Mouse (Mus musculus): ENCODE measurements around the gene Nol10. TPM values are rescaled to one million over a fixed set of nuclear protein-coding genes. Genes with fewer than 3 reads are reported as not detected.
A peak's percentile ranks its signal among the peaks of the same experiment; 100 is the strongest.

The Nol10 gene
- polyA plus RNA-seq (2014; fragmentation: Nextera tagmentation; extraction: Ambion mirVana) = 28.1 and 31.2 TPM in 2 replicates

GRCm38 (mm10) chr12:17348048-17349036 lies at the start of gene Nol10:
Gene Nol10, plus strand, starts transcription at chr12:17348458.
- Histone ChIP-seq H3K27ac (ENCODE audit: low read depth, low read length) (no peak within 1 kb of the TSS), H3K4me1 (replicated peaks; ENCODE audit: control insufficient read depth, insufficient read depth, low read length) (no peaks in the 10 kb centered on the region), H3K4me3 (ENCODE audit: low read depth, low read length) (peak within 1 kb of the TSS; percentile 71), H3K27me3 (ENCODE audit: control insufficient read depth, insufficient read depth, low read length) (no peaks in the 10 kb centered on the region), H3K9ac (ENCODE audit: low read depth, low read length) (peak within 1 kb of the TSS; percentile 75), H3K4me2 (replicated peaks; ENCODE audit: low read depth, low read length) (peak within 1 kb of the TSS; percentile 88), H3K36me3 (ENCODE audit: control insufficient read depth, insufficient read depth, low read length) (0 out of 2 replicates have a peak, but pooled peaks cover 4% of the 10 kb centered on the region), H3K9me3 (ENCODE audit: control insufficient read depth, low read length) (no peaks in the 10 kb centered on the region)
- DNase-seq (ENCODE audit: low spot score) = peak; percentile 96
- ATAC-seq (ENCODE audit: low FRiP score) = peak; percentile 97
- WGBS = under 1% methylated on average over 42 of the region's 42 CpGs

- Histone ChIP-seq H3K36me3 (ENCODE audit: control insufficient read depth, insufficient read depth, low read length) (no peaks in the 10 kb centered on the region), H3K4me3 (ENCODE audit: low read depth, low read length) (no peak overlapping the region), H3K9me3 (ENCODE audit: control insufficient read depth, low read length) (no peaks in the 10 kb centered on the region), H3K9ac (ENCODE audit: low read depth, low read length) (no peak overlapping the region), H3K27ac (ENCODE audit: low read depth, low read length) (no peak overlapping the region), H3K4me1 (replicated peaks; ENCODE audit: control insufficient read depth, insufficient read depth, low read length) (no peaks in the 10 kb centered on the region), H3K27me3 (ENCODE audit: control insufficient read depth, insufficient read depth, low read length) (no peaks in the 10 kb centered on the region), H3K4me2 (replicated peaks; ENCODE audit: low read depth, low read length) (no peak overlapping the region)
- 93% methylated on average over 1 of the region's 1 CpGs for WGBS
- no peak for DNase-seq (ENCODE audit: low spot score)
- ATAC-seq (ENCODE audit: low FRiP score) = no peak
Measured at GRCm38 (mm10) chr12:17299902-17300301, 48.4 kb upstream of the Nol10 start.

GRCm38 (mm10) chr12:17305445-17305844 lies 42.8 kb upstream of the Nol10 start:
- H3K4me3 ChIP-seq (ENCODE audit: low read depth, low read length) = no peak overlapping the region
- H3K27me3 ChIP-seq (ENCODE audit: control insufficient read depth, insufficient read depth, low read length) = no peaks in the 10 kb centered on the region
- no peak overlapping the region for H3K4me2 ChIP-seq (replicated peaks; ENCODE audit: low read depth, low read length)
- H3K9ac ChIP-seq (ENCODE audit: low read depth, low read length) = no peak overlapping the region
- no peaks in the 10 kb centered on the region for H3K4me1 ChIP-seq (replicated peaks; ENCODE audit: control insufficient read depth, insufficient read depth, low read length)
- WGBS = 85% methylated on average over 7 of the region's 7 CpGs
- H3K36me3 ChIP-seq (ENCODE audit: control insufficient read depth, insufficient read depth, low read length) = no peaks in the 10 kb centered on the region
- no peaks in the 10 kb centered on the region for H3K9me3 ChIP-seq (ENCODE audit: control insufficient read depth, low read length)
- no peak for DNase-seq (ENCODE audit: low spot score)
- no peak for ATAC-seq (ENCODE audit: low FRiP score)
- H3K27ac ChIP-seq (ENCODE audit: low read depth, low read length) = no peak overlapping the region

- H3K4me1 ChIP-seq (replicated peaks; ENCODE audit: control insufficient read depth, insufficient read depth, low read length) = no peaks in the 10 kb centered on the region
- no peak overlapping the region for H3K4me2 ChIP-seq (replicated peaks; ENCODE audit: low read depth, low read length)
- H3K36me3 ChIP-seq (ENCODE audit: control insufficient read depth, insufficient read depth, low read length) = no peaks in the 10 kb centered on the region
- ATAC-seq (ENCODE audit: low FRiP score) (no peak), DNase-seq (ENCODE audit: low spot score) (no peak)
- whole genome bisulfite sequencing = 50% methylated on average over 4 of the region's 4 CpGs
- no peaks in the 10 kb centered on the region for H3K9me3 ChIP-seq (ENCODE audit: control insufficient read depth, low read length)
- H3K27ac ChIP-seq (ENCODE audit: low read depth, low read length) = no peak overlapping the region
- no peak overlapping the region for H3K9ac ChIP-seq (ENCODE audit: low read depth, low read length)
- no peak overlapping the region for H3K4me3 ChIP-seq (ENCODE audit: low read depth, low read length)
- H3K27me3 ChIP-seq (ENCODE audit: control insufficient read depth, insufficient read depth, low read length) = no peaks in the 10 kb centered on the region
Measured at GRCm38 (mm10) chr12:17308246-17308645, 40.0 kb upstream of the Nol10 start.

GRCm38 (mm10) chr12:17310852-17311839 lies 37.1 kb upstream of the Nol10 start:
- DNase-seq (ENCODE audit: low spot score) = no peak
- Histone ChIP-seq H3K4me2 (replicated peaks; ENCODE audit: low read depth, low read length) (no peak overlapping the region), H3K4me1 (replicated peaks; ENCODE audit: control insufficient read depth, insufficient read depth, low read length) (no peaks in the 10 kb centered on the region), H3K9me3 (ENCODE audit: control insufficient read depth, low read length) (no peaks in the 10 kb centered on the region), H3K27ac (ENCODE audit: low read depth, low read length) (no peak overlapping the region), H3K27me3 (ENCODE audit: control insufficient read depth, insufficient read depth, low read length) (no peaks in the 10 kb centered on the region), H3K36me3 (ENCODE audit: control insufficient read depth, insufficient read depth, low read length) (no peaks in the 10 kb centered on the region), H3K9ac (ENCODE audit: low read depth, low read length) (no peak overlapping the region), H3K4me3 (ENCODE audit: low read depth, low read length) (no peak overlapping the region)
- 63% methylated on average over 16 of the region's 16 CpGs for whole genome bisulfite sequencing
- no peak for ATAC-seq (ENCODE audit: low FRiP score)

GRCm38 (mm10) chr12:17316096-17316495 lies 32.2 kb upstream of the Nol10 start:
- H3K27me3 ChIP-seq (ENCODE audit: control insufficient read depth, insufficient read depth, low read length) = no peaks in the 10 kb centered on the region
- no peak overlapping the region for H3K4me2 ChIP-seq (replicated peaks; ENCODE audit: low read depth, low read length)
- no peak overlapping the region for H3K4me3 ChIP-seq (ENCODE audit: low read depth, low read length)
- H3K9ac ChIP-seq (ENCODE audit: low read depth, low read length) = no peak overlapping the region
- H3K9me3 ChIP-seq (ENCODE audit: control insufficient read depth, low read length) = no peaks in the 10 kb centered on the region
- H3K4me1 ChIP-seq (replicated peaks; ENCODE audit: control insufficient read depth, insufficient read depth, low read length) = no peaks in the 10 kb centered on the region
- H3K36me3 ChIP-seq (ENCODE audit: control insufficient read depth, insufficient read depth, low read length) = no peaks in the 10 kb centered on the region
- no peak overlapping the region for H3K27ac ChIP-seq (ENCODE audit: low read depth, low read length)
- no peak for DNase-seq (ENCODE audit: low spot score)
- WGBS = 92% methylated on average over 5 of the region's 5 CpGs
- no peak for ATAC-seq (ENCODE audit: low FRiP score)

GRCm38 (mm10) chr12:17317970-17318369 lies 30.3 kb upstream of the Nol10 start:
- 77% methylated on average over 4 of the region's 4 CpGs for WGBS
- Histone ChIP-seq H3K9ac (ENCODE audit: low read depth, low read length) (no peak overlapping the region), H3K27ac (ENCODE audit: low read depth, low read length) (no peak overlapping the region), H3K36me3 (ENCODE audit: control insufficient read depth, insufficient read depth, low read length) (no peaks in the 10 kb centered on the region), H3K4me1 (replicated peaks; ENCODE audit: control insufficient read depth, insufficient read depth, low read length) (no peaks in the 10 kb centered on the region), H3K9me3 (ENCODE audit: control insufficient read depth, low read length) (no peaks in the 10 kb centered on the region), H3K4me2 (replicated peaks; ENCODE audit: low read depth, low read length) (no peak overlapping the region), H3K4me3 (ENCODE audit: low read depth, low read length) (no peak overlapping the region), H3K27me3 (ENCODE audit: control insufficient read depth, insufficient read depth, low read length) (no peaks in the 10 kb centered on the region; the same call in none of the 2 replicates)
- DNase-seq (ENCODE audit: low spot score) = no peak
- no peak for ATAC-seq (ENCODE audit: low FRiP score)

- ATAC-seq (ENCODE audit: low FRiP score) (no peak), DNase-seq (ENCODE audit: low spot score) (no peak)
- H3K27ac ChIP-seq (ENCODE audit: low read depth, low read length) = no peak overlapping the region
- no peak overlapping the region for H3K4me2 ChIP-seq (replicated peaks; ENCODE audit: low read depth, low read length)
- no peaks in the 10 kb centered on the region for H3K9me3 ChIP-seq (ENCODE audit: control insufficient read depth, low read length)
- H3K9ac ChIP-seq (ENCODE audit: low read depth, low read length) = no peak overlapping the region
- H3K4me1 ChIP-seq (replicated peaks; ENCODE audit: control insufficient read depth, insufficient read depth, low read length) = no peaks in the 10 kb centered on the region
- no peaks in the 10 kb centered on the region for H3K36me3 ChIP-seq (ENCODE audit: control insufficient read depth, insufficient read depth, low read length)
- H3K27me3 ChIP-seq (ENCODE audit: control insufficient read depth, insufficient read depth, low read length) = peaks cover 4% of the 10 kb centered on the region
- WGBS = 65% methylated on average over 3 of the region's 3 CpGs
- H3K4me3 ChIP-seq (ENCODE audit: low read depth, low read length) = no peak overlapping the region
Measured at GRCm38 (mm10) chr12:17318453-17318852, 29.8 kb upstream of the Nol10 start.
